Mouse (Mus musculus): ENCODE data around the gene H1fx. TPM values are rescaled to one million over a fixed set of nuclear protein-coding genes. Genes with fewer than 3 reads are reported as not detected.
A peak's percentile ranks its signal among the peaks of the same experiment; 100 is the strongest.

Gene H1fx
- polyA plus RNA-seq, 1 experiment from 2014 or later = 88.3 TPM

DNA sequence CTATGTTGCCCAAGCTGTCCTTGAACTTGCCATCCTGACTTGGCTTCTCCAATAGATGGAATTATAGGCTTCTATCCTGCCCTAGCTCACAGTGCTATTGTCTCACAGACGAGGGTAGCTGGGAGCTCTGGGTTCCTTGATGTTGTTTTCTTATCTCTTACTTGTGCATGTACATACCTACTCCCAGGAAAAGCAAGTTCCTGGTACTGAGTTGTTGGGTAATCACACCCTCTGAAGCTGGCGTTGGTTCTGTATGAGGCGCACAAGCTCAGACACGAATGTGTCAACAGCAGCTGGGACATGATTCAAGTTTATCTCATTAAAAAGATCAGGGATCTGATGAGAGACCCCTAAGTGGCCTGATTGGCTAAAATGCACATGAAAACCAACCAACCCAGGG is 22.0 kb upstream of the H1fx start:
- Histone ChIP-seq H3K9me3 (no peaks in the 10 kb centered on the region), H3K4me3 (no peak overlapping the region), H3K36me3 (peaks cover 76% of the 10 kb centered on the region), H3K27ac (no peak overlapping the region), H3K27me3 (no peaks in the 10 kb centered on the region), H3K4me1 (no peaks in the 10 kb centered on the region), H3K4me2 (replicated peaks) (no peak overlapping the region), H3K9ac (no peak overlapping the region)
- no peak for ATAC-seq (ENCODE audit: insufficient number of reproducible peaks, insufficient read depth, low FRiP score, low TSS enrichment)
- WGBS = 83% methylated on average over 4 of the region's 4 CpGs

DNA sequence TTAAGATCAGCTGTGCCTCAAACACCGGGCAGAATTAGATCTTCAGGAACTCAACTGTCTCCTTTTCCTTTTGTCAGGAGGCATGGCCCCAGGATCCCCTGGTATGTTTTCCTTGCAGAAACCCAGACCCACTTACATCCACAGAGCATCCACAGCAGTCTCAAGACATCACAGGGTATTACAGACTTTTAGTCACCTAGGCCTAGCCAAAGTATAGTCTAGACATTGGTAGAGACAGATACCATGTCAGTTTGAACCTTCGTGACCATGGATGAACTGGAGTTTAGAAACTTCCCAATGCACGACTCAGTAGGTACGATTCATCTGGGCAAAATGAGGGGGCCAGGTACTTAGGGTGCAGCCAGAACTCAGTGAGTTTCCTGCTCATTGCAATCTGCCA is 16.9 kb upstream of the H1fx start:
- peaks cover 50% of the 10 kb centered on the region for H3K36me3 ChIP-seq

DNA sequence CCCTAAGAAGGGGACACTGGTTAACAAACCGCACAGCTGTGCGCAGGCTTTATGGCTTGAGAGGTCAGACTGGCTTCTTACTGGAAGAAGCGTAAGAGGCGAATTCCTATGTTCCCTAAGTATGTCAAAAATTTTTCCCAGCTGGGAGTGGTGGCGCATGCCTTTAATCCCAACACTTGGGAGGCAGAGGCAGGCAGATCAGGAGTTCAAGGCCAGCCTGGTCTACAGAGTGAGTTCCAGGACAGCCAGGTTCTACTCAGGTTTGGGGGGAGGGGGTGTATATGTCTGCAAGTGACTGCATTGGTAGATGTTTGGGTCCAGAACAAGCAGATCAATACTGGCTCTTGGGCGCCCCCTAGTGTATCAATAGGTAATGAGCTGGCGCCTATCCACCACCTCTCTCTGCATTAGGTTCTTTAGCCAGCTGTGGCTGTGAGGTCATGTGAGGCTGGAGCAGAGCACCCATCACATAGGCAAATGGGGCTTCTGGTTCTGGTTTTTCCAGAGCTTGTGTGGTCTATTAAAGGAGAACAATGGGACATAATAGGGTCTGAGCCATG is 16.3 kb upstream of the H1fx start:
- ATAC-seq (ENCODE audit: insufficient number of reproducible peaks, insufficient read depth, low FRiP score, low TSS enrichment) = no peak
- Histone ChIP-seq H3K4me2 (replicated peaks) (no peak overlapping the region), H3K4me3 (no peak overlapping the region), H3K36me3 (peaks cover 44% of the 10 kb centered on the region), H3K27ac (no peak overlapping the region), H3K27me3 (no peaks in the 10 kb centered on the region), H3K9ac (no peak overlapping the region), H3K9me3 (no peaks in the 10 kb centered on the region), H3K4me1 (peaks cover 18% of the 10 kb centered on the region)
- WGBS = 56% methylated on average over 7 of the region's 7 CpGs

More for the DNA sequence above, 16.9 kb upstream of the H1fx start:
- no peak overlapping the region for H3K27ac ChIP-seq
- no peak overlapping the region for H3K4me3 ChIP-seq
- H3K27me3 ChIP-seq = no peaks in the 10 kb centered on the region
- no peaks in the 10 kb centered on the region for H3K9me3 ChIP-seq
- no peak for ATAC-seq (ENCODE audit: insufficient number of reproducible peaks, insufficient read depth, low FRiP score, low TSS enrichment)
- no peak overlapping the region for H3K4me2 ChIP-seq (replicated peaks)
- H3K4me1 ChIP-seq = peaks cover 13% of the 10 kb centered on the region
- H3K9ac ChIP-seq = no peak overlapping the region
- 78% methylated on average over 4 of the region's 4 CpGs for WGBS

DNA sequence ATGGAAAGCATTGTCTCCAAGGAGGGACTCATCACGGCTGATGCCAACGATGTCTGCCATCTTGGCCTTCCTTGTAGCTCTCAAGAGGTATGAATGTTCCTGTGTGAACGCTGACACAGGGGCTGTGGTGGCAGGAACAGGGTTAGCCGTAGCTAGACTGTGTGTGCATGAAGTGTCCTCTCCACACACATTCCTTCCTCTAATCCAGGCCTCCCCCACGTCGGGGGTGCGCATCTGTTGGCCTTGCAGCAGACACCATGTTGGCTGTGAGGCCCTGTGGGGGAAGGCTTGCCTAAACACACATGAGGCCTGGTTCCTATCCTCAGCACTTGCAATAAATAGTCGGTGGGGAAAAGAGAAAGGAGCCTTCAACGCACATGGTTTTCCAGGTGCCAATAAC is 15.2 kb upstream of the H1fx start:
- Histone ChIP-seq H3K36me3 (peaks cover 32% of the 10 kb centered on the region), H3K27ac (no peak overlapping the region), H3K9me3 (no peaks in the 10 kb centered on the region), H3K9ac (no peak overlapping the region), H3K27me3 (no peaks in the 10 kb centered on the region), H3K4me3 (no peak overlapping the region), H3K4me2 (replicated peaks) (no peak overlapping the region), H3K4me1 (peaks cover 21% of the 10 kb centered on the region)
- no peak for ATAC-seq (ENCODE audit: insufficient number of reproducible peaks, insufficient read depth, low FRiP score, low TSS enrichment)
- WGBS = 83% methylated on average over 9 of the region's 9 CpGs

DNA sequence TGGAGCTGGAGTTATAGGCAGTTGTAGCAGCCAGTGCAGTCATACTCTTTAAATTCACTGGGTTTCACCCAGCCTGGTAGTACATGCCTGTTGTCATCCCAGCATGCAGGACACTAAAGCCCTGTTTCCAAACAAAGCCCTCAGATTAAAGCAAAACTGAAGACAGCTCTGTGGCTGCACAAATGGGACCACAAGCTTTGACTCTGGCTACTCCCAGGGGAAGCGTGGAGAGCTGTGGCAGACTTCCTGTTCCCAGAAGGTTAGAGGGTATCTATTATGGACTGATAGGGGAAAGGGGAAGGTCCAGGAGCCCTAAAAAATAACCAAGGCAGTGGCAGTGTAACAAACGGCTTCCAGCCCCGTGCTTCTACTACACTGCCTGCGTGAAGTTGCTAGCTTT is 14.1 kb upstream of the H1fx start:
- Histone ChIP-seq H3K4me3 (no peak overlapping the region), H3K9me3 (no peaks in the 10 kb centered on the region), H3K4me2 (replicated peaks) (no peak overlapping the region), H3K4me1 (peaks cover 21% of the 10 kb centered on the region), H3K27ac (peak overlapping the region; percentile 46; the same call in 1 of the 2 replicates), H3K27me3 (no peaks in the 10 kb centered on the region), H3K9ac (no peak overlapping the region), H3K36me3 (peaks cover 22% of the 10 kb centered on the region)
- ATAC-seq (ENCODE audit: insufficient number of reproducible peaks, insufficient read depth, low FRiP score, low TSS enrichment) = no peak
- 77% methylated on average over 4 of the region's 4 CpGs for WGBS

DNA sequence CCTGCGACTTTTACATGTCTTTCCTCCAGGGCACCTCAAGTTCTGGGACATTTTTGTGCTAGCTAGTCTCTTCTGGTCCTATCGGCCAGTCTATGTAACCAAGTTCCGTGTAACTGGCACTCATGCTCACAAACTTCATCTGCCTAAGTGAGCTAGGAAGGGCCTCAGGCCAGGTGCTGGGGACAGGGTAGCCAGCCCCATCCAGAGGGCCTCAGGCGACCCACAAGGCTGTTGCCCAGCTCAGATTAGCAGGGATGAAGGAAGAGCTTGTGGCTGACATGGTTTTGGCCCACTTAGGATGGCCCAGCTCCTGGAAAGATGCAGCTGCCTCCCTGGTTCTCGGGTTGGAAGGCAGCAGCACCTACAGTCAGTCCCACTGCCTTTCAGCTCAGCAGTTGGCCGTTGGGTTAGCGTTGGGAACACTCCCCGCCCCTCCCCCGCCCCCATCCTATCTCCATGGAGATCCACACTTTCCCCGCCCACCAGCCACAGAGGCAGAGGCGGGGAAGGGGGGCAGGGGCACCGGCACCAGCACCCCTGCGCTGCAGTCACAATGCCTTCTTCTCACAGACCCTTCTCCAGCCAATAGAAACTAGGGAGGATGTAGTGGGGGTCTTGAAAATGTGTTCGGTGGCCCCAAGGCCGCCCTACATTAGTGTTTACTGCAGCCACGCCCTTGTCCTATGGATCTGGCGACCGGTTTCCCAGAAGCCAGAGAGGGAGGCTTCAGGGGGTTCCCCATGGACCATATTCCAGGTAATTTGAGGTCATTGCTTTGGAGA is 12.5 kb upstream of the H1fx start:
- ATAC-seq (ENCODE audit: insufficient number of reproducible peaks, insufficient read depth, low FRiP score, low TSS enrichment) = peak; percentile 70
- Histone ChIP-seq H3K36me3 (peaks cover 22% of the 10 kb centered on the region), H3K27me3 (no peaks in the 10 kb centered on the region), H3K4me3 (peak overlapping the region; percentile 30), H3K27ac (peak overlapping the region; percentile 84), H3K4me1 (peaks cover 21% of the 10 kb centered on the region), H3K4me2 (replicated peaks) (peak overlapping the region; percentile 53), H3K9ac (peak overlapping the region; percentile 46), H3K9me3 (no peaks in the 10 kb centered on the region)
- WGBS = 4% methylated on average over 18 of the region's 18 CpGs

DNA sequence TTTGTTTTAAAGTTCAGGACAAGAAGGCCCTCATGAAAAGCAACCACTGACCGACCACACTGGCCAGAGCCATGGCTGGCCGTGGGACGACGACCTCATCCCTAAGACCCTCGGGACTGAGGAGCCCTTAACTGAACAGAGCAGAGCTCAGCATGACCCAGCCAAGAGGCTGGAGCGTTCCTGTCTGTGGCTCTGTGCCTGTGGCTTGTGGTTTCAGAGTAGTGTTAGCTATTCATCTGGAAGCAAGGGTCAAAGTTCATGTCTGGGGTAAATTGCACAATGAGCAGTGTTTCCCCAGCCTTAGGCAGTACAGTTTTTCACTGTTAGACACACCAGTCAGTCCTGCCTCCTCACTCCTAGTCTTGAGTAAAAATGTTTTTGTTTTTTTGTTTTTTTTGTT is 11.3 kb upstream of the H1fx start:
- Histone ChIP-seq H3K9ac (no peak overlapping the region), H3K9me3 (no peaks in the 10 kb centered on the region), H3K36me3 (peaks cover 17% of the 10 kb centered on the region; the same call in 1 of the 2 replicates), H3K4me1 (peaks cover 21% of the 10 kb centered on the region), H3K4me2 (replicated peaks) (no peak overlapping the region), H3K4me3 (no peak overlapping the region), H3K27me3 (no peaks in the 10 kb centered on the region), H3K27ac (peak overlapping the region; percentile 54; the same call in 1 of the 2 replicates)
- no peak; the same call in 1 of the 2 replicates for ATAC-seq (ENCODE audit: insufficient number of reproducible peaks, insufficient read depth, low FRiP score, low TSS enrichment)
- 7% methylated on average over 6 of the region's 6 CpGs for WGBS

DNA sequence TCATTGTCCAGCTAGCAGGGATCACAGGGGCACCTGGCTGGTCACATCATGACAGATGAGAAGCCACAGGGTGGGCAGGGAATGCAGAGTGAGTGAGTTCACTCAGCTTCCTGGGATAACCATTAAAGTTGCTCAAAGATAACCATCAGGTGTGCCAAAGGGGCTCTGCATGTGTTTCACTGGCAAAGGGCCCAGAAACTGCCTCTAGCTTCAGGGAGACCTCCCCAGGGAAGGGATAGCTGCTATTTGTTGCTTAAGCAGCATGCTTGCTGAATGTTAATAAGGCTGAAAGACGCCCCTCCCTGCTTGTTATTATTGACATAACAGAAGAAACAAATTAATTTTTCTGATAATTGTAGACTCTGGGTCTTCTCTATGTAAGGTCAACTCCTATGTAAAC is 10.4 kb upstream of the H1fx start:
- Histone ChIP-seq H3K9me3 (no peaks in the 10 kb centered on the region), H3K36me3 (peaks cover 23% of the 10 kb centered on the region), H3K27me3 (no peaks in the 10 kb centered on the region), H3K4me2 (replicated peaks) (no peak overlapping the region), H3K4me3 (no peak overlapping the region), H3K4me1 (peaks cover 21% of the 10 kb centered on the region), H3K27ac (no peak overlapping the region), H3K9ac (no peak overlapping the region)
- 72% methylated on average over 1 of the region's 1 CpGs for WGBS
- ATAC-seq (ENCODE audit: insufficient number of reproducible peaks, insufficient read depth, low FRiP score, low TSS enrichment) = no peak

DNA sequence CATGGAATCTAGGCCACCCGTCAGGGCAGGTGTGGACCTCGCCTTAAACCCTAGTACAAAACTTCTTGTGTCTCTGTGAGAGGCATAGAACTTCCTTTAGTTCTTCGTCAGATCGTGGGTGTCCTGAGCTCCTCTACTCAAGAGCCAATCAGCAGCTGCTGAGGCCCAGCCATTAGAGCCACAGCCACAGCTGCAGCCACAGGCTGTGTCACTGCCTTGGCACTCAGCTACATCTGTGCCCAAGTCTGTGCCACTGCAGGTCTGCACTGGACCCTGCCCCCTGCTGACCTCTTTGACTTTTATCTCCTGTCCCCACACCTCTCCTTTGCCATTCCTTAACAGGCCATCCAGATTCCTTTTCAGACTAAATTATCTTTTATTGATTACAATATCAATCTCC is 9.8 kb upstream of the H1fx start:
- no peak for ATAC-seq (ENCODE audit: insufficient number of reproducible peaks, insufficient read depth, low FRiP score, low TSS enrichment)
- no peaks in the 10 kb centered on the region for H3K9me3 ChIP-seq
- H3K4me3 ChIP-seq = no peak overlapping the region
- H3K4me1 ChIP-seq = peaks cover 21% of the 10 kb centered on the region
- no peak overlapping the region for H3K4me2 ChIP-seq (replicated peaks)
- H3K27me3 ChIP-seq = no peaks in the 10 kb centered on the region
- 75% methylated on average over 4 of the region's 4 CpGs for WGBS
- H3K36me3 ChIP-seq = peaks cover 22% of the 10 kb centered on the region
- H3K27ac ChIP-seq = no peak overlapping the region
- H3K9ac ChIP-seq = no peak overlapping the region

DNA sequence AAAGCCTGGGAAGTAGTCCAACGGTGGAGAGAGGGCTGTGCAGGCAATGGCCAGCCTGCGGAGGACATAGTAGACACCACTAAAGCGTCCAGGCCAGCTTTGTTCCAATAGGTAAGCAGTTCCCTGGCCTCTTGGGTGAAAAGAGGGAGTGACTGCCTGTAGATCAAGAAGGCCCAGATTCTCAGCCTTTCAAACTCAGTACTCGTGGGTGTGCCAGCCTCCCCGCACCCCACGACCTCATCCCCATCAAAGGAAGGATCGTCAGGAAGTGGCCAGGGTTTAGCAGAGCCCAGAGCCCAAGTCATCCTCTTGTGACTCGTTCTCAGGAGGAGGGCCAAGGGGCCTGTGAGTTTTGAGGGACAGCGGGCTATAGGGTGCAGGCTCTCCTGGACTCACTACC is 1.1 kb upstream of the H1fx start:
- H3K9ac ChIP-seq = peak overlapping the region; percentile 99
- peaks cover 18% of the 10 kb centered on the region for H3K4me1 ChIP-seq
- peak overlapping the region; percentile 95; the same call in 1 of the 2 replicates for H3K27ac ChIP-seq
- H3K4me2 ChIP-seq (replicated peaks) = peak overlapping the region; percentile 77
- no peak for ATAC-seq (ENCODE audit: insufficient number of reproducible peaks, insufficient read depth, low FRiP score, low TSS enrichment)
- peak overlapping the region; percentile 95 for H3K4me3 ChIP-seq
- H3K36me3 ChIP-seq = peaks cover 33% of the 10 kb centered on the region
- 69% methylated on average over 9 of the region's 9 CpGs for WGBS
- no peaks in the 10 kb centered on the region for H3K27me3 ChIP-seq
- no peaks in the 10 kb centered on the region for H3K9me3 ChIP-seq

DNA sequence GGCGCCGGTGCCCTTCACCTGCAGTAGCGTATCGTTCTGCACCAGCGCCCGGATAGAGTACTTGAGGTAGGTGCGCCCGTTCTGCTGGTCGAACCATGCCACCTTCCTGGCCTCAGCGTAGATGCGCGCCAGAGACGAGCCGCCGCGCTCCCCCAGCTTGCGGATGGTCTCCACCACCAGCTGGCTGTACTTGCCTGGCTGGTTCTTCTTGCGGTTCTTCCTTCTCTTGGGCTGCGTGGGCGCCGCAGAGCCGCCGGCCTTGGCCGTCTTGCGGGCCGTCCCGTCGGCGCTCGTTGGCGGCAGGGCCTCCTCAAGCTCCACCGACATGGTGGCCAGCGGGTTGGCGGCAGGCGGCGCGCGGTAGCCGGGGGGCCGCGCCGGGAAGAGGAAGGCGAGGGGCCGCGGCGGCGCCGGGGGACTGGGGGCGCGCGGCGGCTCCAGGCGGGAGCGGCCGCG is 379 bp downstream of the H1fx start:
- Histone ChIP-seq H3K4me1 (peaks cover 18% of the 10 kb centered on the region), H3K36me3 (peaks cover 22% of the 10 kb centered on the region), H3K9me3 (no peaks in the 10 kb centered on the region), H3K27me3 (no peaks in the 10 kb centered on the region), H3K27ac (peak overlapping the region; percentile 95), H3K9ac (peak overlapping the region; percentile 99), H3K4me3 (peak overlapping the region; percentile 95), H3K4me2 (replicated peaks) (peak overlapping the region; percentile 77)
- no peak; the same call in 1 of the 2 replicates for ATAC-seq (ENCODE audit: insufficient number of reproducible peaks, insufficient read depth, low FRiP score, low TSS enrichment)
- under 1% methylated on average over 48 of the region's 56 CpGs for WGBS
